Mouse (Mus musculus): ENCODE data around the gene Mkrn2os.

The Mkrn2os gene

DNA sequence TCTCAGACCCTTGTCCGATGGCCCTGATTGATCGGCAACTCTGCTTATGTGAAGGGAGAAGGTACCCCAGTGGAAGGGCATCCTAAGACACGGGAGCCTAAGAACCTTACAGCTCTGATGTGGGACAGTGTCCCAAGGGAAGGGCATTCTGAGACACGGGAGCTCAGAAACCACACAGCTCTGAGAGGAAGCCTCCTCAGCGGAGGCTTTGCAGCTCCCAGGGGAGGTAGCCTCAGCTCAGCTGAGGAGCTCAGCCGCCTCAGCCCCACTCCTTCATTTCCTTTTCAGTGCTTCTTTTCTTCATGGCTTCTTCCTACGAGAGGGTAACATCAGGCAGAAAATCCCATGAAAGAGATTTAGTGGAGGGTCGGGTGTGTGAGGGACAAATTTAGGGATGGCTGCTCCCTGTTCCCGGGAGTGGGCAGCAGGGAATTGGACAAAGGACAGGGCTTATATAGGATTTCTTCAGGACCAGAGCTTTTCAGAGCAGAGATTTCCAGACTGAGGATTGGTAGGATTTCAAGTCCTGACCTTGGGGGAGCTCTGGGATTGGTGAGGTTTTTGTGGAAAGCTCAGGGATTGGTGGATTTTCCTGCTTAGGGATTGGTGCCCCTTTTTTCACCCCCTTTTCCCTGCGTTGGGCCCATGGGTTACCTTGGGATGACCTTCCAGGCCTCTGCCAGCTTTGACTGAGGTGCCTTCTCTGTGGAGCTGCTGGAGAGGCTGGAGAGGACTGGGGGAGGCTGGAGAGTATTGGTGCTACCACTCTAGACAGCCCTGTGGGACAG lies 9.9 kb downstream of the Mkrn2os start:
- DNase-seq (ENCODE audit: low read depth) = no peak

DNA sequence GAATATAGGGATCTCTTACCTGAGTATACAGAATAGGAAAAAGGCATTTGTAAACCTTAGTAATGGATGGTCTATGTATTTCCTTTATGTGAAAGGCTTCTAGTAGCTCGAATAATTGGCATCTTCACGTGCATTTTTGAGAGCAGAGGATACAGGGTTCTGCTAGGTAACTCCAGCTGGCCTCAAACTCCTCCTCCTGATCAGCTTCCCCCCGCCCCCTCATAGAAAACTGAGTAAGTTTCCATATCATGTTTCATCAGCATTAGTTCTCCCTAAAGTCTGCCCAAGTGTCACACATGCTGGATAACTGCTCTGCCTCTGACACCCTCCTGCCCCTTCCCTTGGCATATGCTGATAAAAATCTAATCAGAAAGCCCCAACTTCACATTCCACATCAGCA lies 11.6 kb downstream of the Mkrn2os start:
- no peak for DNase-seq (ENCODE audit: low read depth)

DNA sequence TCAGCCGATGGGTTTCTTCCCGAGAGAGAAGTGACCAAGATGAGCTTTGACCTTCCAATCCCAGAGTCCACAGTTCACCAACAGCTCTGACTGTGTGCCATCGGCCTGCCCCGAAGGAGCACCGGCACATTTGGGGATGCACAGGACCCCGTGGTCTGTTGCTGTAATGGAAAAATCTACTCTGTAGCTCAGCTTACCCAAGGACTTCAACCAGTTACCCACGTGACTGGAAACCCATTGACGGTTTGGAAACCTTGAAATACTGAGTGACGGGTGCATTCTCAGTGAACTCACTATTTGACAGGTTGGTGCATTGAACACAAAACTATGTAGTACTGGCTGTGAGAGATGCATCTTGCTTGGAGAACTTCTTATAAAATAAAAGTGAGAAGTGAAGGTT lies 14.4 kb downstream of the Mkrn2os start:
- no peak for DNase-seq (ENCODE audit: low read depth)

DNA sequence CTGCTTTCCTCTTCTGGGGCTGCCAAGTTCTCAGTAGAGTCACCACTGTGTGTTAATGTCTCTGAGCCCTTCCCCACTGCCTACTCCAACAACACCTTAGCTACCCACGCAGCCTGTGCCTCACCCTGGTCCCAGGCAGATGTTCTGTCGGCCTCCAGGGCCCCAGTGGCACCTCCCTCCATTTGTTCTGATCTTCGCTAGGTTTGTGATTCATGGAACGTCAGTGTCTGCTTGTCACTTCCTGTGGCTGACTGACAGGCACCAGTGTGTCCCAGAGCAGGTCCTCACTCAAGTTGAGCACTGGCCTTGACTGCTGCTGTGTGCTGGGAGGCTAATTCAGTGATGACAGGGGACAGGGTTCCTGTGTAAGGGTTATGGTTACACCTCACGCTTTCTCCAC lies 15.0 kb downstream of the Mkrn2os start:
- no peak for DNase-seq (ENCODE audit: low read depth)

DNA sequence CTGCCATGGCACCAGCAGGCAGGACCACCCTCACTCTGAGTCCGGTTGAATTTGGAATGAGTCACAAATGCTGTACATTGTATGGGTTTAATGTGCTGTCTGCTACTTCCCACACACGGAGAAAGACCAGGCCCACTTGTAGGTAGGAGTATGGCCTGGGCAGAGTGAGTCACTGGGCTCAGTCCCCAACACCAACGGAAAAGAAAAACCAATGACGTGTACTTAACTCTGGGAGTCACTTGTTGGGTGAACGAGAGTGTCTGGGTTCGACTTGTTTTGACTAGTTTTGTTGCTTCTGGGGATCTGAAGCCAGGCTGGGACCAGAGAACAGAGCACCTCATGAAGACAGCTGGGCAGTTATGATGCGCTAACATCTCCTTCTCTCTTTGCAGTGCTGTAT lies 18.2 kb downstream of the Mkrn2os start:
- no peak for DNase-seq (ENCODE audit: low read depth)

DNA sequence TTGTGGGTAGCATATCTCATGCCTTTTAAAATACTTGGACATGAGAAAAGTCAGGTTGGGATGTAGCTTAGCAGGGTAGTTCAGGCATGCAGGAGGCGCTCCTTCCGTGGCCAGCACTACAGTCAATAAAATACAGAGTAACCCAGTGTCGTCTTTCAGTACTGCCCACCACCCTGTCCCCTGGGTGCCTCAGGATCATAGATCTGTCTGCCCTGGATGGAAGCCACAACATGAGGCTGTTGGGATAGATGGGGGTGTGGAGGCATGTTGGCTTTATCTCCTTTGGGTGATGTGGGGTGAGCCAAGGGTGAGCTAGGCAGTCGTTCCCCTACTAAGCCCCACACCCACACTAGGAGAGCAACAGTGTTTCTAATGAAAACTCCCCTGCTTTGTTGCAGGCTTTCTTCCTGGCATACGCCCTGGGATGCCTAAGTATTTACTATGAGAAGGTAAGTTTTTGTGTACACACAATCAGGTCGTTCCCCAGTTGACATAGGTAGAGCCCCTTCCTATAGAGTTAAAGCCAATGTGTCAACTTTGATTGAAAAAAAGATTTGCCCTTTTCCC lies 26.8 kb downstream of the Mkrn2os start:
- no peak for DNase-seq (ENCODE audit: low read depth)

DNA sequence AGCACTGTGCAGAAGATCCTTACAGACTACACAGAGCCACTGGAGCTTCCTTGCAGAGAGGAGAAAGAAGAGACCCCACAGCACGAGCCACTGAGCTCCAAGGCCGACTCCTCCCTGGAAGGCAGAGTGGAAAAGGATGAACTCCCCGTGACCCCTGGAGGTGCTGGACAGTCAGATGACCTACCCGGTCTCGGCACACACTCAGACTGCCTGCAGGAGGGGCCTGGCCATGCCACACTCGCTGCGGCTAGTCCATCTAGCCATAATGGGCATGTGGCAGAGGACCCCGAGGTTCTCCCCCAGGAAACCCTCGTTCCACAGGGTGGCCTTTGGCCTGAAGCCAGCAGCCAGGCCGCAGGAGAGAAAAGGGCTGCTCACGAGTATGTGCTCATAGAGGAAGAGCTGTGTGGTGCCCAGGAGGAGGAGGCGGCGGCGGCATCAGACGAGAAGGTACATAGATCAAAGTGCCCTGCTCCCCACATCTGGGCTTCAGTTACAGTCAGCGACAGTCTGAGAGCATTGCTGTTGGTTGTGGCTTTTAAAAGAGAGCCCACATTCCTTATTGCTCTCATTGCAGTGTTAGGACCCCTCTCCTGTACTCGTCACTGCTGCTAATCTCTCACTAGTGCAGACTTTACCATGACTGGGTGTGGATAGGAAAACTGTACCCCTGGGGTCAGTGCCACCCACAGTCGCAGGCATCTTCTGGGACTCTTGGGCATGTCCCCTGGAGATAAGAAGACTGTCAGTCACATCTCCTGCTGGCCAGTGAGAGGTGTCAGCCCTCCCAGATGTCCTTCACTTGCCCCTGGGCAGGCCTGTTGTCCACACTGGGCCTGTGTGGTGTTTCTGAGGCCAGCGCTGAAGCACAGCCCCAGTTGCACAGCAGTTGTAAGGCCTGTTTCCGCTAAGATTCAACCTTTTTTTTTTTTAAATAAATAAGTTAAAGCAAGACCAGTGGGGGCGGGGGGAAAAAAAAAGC lies 32.4 kb downstream of the Mkrn2os start:
- no peak for DNase-seq (ENCODE audit: low read depth)

DNA sequence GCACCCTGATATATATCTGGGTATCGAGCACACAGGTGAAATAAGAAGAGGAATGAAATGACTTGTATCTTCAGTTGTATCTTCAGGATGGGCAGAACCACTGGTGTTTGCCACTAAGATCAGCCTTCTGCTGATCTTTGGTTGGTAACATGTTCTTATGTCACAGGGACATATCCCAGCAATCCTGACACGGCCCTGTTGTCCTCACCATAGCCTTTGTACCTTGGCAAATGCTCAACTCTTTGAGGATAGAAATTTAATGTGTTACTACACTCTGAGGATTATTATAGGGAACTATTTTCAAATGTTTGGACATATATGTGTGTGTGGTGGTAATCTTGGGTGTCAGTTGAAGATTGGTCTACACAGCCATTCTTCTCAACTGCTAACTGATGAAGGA lies 34.2 kb downstream of the Mkrn2os start:
- no peak for DNase-seq (ENCODE audit: low read depth)

DNA sequence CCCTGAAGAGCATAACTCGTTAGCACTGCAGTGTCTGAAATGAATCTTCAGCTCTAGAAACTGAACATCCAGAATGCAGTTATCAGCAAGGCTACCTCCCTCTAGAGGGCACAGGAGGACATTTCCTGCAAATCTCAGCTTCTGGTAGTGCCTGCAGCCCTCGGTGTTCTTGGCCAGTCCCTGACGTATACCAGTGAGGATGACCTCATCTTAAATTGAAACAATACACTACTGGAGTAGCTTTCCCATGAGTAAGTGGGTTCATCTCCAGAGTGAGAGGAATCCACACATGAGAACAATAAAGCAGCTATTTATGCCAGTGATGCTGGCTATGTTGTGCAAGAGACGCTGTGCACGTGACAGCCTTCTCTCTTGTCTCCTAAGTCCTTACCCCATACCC lies 36.9 kb downstream of the Mkrn2os start:
- DNase-seq (ENCODE audit: low read depth) = no peak

DNA sequence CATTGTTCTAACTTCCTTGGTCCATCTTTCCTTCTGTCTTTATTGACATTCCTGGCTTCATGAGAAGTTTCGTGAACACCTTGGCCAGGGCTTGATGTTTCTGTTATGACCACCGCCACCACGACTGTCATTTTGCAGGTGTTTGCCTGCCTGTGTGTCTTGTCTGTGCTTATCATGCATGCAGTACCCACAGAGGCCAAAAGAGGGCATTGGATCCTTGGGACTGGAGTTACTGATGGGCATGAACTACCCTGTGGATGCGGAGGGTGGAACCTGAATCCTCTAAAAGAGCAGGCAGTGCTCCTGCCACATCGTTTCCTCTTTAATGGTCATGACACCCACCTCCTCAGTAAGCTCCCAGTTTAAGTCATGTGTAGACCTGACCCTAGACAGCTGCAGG lies 46.1 kb downstream of the Mkrn2os start:
- DNase-seq (ENCODE audit: low read depth) = peak; percentile 59

DNA sequence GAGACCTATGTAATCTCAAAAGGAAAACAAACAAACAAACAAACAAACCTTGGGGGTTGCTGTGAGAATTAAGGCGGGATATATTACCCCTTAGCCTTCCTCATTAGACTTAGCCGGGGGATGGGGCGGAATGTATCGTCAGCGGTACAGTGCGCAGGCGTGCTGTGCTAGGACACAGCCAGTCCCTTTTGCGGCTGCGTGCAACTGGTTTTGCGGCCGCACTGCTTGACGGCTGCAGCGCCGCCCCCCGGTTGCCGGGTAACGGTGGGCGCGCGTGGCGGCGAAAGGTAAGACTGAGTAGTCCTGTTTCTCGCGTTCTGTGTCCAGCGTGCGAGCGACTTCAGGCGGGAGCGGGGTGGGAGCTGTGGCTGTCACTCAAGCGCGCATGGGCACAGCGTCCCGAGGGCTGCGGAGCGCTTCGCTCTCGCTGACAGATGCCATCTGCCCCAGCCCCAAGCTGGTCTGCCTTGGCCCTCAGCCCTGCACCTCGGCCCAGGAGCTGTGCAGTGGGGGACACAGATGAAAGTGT lies 47.9 kb downstream of the Mkrn2os start, which contains the start of gene Tsen2:
Gene Tsen2 (plus strand): TSS at position 223 of the 529 bp plus-strand sequence.
- DNase-seq (ENCODE audit: low read depth) = peak; percentile 92

DNA sequence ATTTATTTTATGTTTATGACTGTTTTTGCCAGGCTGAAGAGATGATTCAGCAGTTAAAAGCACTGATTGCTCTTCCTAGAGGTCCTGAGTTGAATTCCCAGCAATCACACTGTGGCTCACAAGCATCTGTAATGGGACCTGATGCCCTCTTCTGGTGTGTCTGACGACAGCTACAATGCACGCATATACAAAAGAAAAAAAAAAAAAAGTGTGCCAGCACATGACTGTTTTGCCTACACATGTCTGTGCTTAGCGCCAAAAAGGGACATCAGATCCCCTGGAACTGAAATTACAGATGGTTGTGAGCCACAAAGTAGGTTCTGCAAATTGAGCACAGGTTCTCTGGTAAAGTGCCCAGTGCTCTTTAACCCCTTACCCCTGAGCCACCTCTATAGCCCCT lies 50.0 kb downstream of the Mkrn2os start:
- no peak for DNase-seq (ENCODE audit: low read depth)

DNA sequence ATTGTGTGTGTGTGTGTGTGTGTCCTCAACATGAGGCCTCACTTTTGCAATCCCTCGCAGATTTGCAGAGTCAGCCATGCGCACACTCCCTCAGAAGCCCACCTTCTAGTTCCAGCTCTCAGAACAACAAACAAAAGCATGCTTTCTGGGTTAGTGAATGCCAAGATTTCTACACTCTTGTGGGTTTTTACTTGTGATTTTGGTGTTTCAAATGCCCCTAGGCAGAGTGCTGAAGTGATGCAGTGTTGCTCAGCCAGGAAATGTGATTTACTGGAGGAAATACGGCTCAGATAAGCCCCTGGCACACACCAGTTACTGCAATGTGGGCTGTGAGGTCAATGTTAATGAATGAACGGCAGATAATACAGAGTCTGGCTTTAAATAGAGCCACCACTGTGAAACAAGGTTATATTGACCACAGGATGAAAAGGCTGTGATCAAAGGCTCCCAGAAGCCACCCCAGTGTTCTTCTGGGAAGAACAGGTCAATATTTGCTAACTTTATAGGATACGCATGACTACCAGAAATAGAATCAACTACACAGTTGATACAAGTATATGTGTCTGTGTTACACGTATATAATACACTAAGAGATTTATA lies 50.6 kb downstream of the Mkrn2os start:
- DNase-seq (ENCODE audit: low read depth) = no peak

DNA sequence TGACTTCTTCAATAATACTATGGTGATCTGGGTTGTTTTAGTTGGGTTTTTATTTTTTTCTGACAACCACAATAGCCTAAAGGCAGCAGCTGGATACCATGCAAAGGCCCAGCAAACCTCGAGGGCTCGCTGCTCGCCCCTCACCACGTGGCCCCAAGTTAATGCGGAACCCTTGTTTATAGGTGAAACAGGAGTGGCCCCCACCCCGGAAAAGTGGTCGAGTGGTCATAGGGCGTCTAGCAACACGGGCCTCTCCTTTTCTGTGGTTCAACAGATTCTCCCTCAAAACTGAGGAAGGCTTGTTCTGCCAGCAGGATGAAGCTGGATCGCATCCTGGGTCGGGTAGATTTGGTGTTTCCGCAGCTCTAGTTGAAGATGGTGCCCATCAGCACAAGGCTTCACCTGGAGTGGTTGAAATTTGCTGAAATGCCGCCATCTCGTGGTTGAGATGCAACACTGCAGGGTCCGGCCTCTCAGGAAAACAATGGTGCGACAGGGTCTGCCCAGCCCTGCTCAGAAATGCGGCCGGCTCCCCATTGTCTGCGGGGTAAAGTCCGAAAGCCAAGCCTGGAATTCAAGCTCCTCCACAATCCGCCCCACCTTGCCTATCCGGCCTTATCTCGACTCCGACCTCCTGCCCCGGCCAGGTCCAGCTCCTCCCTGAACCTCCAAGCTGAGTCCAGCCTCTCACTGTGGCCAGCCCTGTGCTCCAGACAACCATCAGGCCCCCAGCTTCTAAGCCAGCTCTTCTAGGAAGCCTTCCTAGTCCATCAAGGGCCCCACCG lies 53.5 kb downstream of the Mkrn2os start:
- peak; percentile 73 for DNase-seq (ENCODE audit: low read depth)

DNA sequence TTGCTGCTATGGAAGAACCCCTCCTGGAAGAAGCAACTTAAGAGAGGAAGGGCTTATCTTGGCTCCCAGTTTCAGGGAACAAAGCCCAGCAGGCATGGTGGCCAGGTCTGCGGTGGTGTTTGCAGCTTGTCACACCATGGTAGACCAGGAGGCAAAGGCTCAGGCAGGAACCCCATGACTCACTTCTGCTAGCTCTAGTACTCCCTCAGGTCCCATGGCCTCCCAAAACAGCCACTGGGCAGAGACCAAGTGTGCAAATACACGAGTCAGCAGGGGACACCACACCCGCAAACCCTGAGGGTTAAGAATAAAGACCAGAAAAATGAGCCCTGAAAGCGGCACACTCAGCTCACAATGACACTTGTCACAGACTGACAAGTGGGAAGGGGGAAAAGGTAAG lies 56.2 kb downstream of the Mkrn2os start:
- DNase-seq (ENCODE audit: low read depth) = no peak

DNA sequence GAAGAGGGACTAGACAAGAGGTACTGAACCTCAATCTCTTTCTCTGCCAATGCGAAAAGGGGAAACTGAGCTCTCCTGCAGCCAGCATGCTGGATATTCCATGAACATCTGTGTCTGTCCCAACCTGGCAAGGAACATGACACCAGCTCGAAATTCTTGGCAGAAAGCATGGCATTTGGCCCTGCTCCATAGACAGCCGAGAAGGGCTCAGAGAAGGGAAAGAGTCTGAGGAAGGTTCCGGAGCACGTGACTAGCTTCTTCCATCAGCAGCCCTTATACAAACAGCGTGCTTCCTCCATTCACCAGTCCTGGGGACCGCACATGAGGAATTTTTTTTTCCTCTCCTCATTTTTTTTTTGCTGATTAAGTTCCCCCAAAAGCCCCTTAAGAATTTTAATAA lies 57.8 kb downstream of the Mkrn2os start:
- no peak for DNase-seq (ENCODE audit: low read depth)

Data from c-Kit-positive CD71-negative TER-119-negative erythroid progenitor cells, embryonic 14.5 days (primary cell).